Mouse (Mus musculus): ENCODE measurements around the gene Txlng.
A peak's percentile ranks its signal among the peaks of the same experiment; 100 is the strongest.

Txlng gene

DNA sequence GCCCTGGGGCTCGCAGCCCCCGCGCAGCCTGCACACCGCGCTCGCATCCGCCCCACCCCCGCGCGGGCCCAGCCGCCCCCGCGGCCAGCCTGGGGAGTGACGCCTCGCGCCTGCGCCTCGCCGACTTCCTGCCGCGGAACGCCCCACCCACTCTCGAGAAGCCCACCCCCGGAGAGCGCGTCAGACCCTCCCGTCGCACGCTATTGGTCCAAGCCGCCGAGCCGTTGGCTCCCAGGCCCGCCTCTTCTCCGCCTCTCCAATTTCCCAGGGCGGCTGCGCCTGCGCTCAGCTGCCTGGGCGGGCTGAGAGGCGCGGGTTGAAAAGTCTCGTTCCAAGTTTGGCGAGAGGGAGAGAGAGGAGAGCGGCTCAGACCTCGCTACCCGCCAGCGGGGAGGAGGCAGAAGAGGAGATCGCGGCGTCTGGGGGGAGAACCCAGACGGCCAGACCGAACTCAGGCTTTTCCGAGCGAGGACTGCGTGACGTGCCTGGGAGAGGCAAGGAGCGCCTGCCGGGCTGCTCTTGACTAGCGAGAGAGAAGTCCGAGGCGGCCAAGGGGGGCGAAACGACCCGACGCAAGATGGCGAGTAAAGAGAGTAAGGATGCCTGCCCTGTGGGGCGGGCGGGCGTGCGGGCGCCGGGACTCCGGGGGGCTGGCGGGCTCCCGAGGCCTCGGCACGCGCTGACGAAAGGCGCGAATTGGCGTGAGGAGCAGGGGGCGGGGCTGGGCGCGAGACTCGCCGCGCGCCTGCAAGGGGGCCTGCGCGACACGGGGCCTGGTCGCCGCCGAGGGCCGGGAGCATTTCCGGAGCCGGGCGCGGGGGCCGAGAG lies 68.9 kb downstream of the Txlng start, which contains the start of gene Rbbp7:
Gene Rbbp7 (plus strand): TSS at position 288 of the 828 bp plus-strand sequence.
- DNase-seq (ENCODE audit: low read depth, low spot score): peak; percentile 85

DNA sequence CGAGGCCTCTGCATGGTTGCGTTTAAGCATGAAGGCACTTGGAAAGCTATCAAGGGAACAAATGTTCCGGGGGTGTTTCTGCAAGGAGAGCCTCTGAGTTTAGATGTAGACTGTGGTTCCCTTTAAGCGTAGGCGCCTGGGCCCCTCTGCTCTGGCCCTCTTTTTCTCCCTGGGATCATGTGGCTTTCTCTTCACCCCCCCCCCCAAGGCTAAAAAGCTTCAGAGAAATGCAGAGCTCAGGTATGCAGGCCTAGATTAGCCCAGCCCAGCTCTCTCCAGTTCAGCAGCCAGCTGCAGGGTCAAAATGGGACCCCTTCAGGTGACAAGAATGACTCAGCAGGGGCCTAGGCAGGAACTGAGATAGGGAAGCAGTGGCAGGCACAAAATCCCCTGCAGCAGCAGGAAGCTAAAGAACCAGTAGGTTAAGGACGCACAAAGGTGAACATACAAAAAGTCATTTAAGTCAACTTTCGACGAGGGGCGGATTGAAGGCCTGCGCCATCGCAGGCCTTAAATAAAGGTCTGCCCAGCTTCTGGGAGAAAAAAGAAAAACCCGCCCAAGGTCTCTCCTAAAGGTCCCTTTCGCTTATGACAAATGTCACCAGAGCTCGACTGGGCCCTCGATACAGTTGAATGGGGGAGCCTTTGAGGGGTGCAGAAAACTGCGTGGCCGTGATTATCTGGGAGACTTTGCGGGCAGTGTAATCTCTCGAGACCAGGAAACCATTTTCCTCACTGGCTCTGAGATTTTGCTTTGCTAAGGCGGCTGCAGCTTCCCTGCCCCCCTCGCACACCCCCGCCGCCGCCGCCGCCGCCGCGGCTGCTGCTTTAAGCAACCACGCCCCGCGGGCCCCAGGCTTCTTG lies 69.8 kb downstream of the Txlng start:
- DNase-seq (ENCODE audit: low read depth, low spot score): no peak

DNA sequence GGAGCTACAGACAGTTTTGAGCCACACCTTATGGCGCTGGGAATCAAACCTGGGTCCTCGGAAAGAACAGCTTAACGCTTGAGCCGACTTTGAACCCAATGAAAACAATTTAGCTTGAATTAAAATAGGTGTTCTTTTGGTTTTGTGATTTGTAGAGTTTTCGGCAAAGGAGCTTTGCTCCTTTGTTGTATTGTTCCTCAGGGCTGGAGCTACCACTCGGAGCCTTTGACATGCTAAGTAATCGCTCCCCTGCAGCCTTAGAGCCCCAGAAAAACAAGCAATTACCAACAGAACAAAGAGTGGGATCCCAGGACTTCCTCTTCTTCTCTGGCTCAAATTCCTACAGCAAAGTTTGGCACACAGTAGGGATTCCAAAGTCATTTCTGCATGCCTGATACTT lies 73.2 kb downstream of the Txlng start:
- DNase-seq (ENCODE audit: low read depth, low spot score): no peak

DNA sequence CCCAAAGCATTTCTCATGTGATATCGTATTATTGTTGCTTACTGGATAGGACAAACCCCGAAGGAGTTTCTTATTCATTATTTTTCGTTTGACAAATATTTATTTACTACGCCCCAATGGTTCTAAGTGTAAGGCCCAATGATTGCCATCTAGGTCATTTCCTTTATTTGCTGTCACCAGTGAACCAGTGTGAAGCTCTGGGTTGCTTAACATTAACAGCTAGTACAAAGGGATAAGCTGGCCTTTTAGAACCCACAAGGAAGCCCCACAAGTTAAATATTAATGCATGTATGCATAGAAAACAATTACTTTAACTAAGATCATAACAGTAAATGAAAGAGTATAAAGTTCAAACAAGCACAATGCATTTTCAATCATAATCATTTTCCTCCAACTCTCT lies 74.9 kb downstream of the Txlng start:
- DNase-seq (ENCODE audit: low read depth, low spot score): no peak

- no peak for DNase-seq (ENCODE audit: low read depth, low spot score)
Measured at GRCm38 (mm10) chrX:162752418-162752817, 76.8 kb downstream of the Txlng start.

- DNase-seq (ENCODE audit: low read depth, low spot score): no peak
Measured at GRCm38 (mm10) chrX:162748696-162749420, 80.4 kb downstream of the Txlng start.

GRCm38 (mm10) chrX:162736140-162736659 lies 93.1 kb downstream of the Txlng start:
- no peak for DNase-seq (ENCODE audit: low read depth, low spot score)

- no peak for DNase-seq (ENCODE audit: low read depth, low spot score)
Measured at GRCm38 (mm10) chrX:162734997-162735929, 94.0 kb downstream of the Txlng start.

- no peak for DNase-seq (ENCODE audit: low read depth, low spot score)
Measured at GRCm38 (mm10) chrX:162730031-162730430, 99.2 kb downstream of the Txlng start.

Data from embryo, embryonic 11.5 days (tissue).